Mouse (Mus musculus): Measurements from ENCODE around the gene Ikbke.
A peak's percentile ranks its signal among the peaks of the same experiment; 100 is the strongest.

DNA sequence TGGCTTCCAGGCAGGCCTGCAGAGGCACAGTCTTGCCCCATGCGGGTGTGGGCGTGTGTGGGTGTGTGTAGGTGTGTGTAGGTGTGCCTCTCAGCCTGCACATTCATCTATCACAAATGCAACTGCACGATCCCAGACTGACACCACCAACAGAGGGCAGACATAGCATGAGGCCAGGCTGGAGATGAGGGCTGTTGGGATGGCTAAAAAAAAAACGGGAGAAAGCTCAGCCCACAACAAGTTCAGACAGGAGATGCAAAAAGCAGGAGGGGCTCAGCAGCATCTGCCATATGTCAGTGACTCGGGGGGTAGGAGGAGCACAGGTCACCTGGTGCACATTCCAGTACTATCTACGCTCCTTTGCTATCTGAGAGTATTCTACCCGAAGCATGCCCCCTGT lies 51.2 kb downstream of the Ikbke start:
- TF ChIP-seq ZC3H11A (IDR thresholded peaks at IDR 0.05; ENCODE audit: borderline replicate concordance, low read depth, low read length) (no peak), HCFC1 (IDR thresholded peaks at IDR 0.05; ENCODE audit: borderline replicate concordance, insufficient read depth, low read length) (no peak), ZNF384 (IDR thresholded peaks at IDR 0.05; ENCODE audit: low read depth, low read length) (peak; percentile 59; the same call in 1 of the 2 replicates), CHD2 (IDR thresholded peaks at IDR 0.05; ENCODE audit: low read depth, low read length) (no peak)
